In genomic region chr11:95251295-95251694, GRCm38 (mm10) we compare ENCODE assay signal across 9 mouse cellular contexts. TPM values are rescaled to one million over a fixed set of nuclear protein-coding genes. Genes with fewer than 3 reads are reported as not detected.
DNase-seq lines count a peak whose midpoint lies in the region; ATAC-seq and TF ChIP-seq lines count a peak whose summit lies in the region.
"Had no signal": no experiment of that assay in that cellular context is flagged by ENCODE, and none has a peak within 500 bp of the region (broad histone marks: within the 10 kb centered on the region; RNA-seq: fewer than 3 reads in every experiment).

No protein-coding gene starts in this region.

- H3K4me1 ChIP-seq in megakaryocyte, embryonic 14.5 days, result peaks cover 39% of the 10 kb centered on the region
- peaks cover 3% of the 10 kb centered on the region; the same call in 1 of the 2 replicates for H3K4me1 ChIP-seq in small intestine, adult 2 months (ENCODE audit: control insufficient read depth, insufficient read depth, insufficient read length, low read length)

- peak overlapping the region; percentile 50 for H3K4me3 ChIP-seq in megakaryocyte, embryonic 14.5 days (replicated peaks)
- H3K4me3 ChIP-seq in small intestine, adult 2 months (ENCODE audit: low read depth, low read length), result no peak overlapping the region
- H3K4me3 ChIP-seq: limb, embryonic 15.5 days had no signal

- ATAC-seq in cerebellum, adult (ENCODE audit: insufficient number of reproducible peaks, low FRiP score, low TSS enrichment), result no peak

- H3K27ac ChIP-seq in small intestine, adult 2 months (ENCODE audit: insufficient read depth, low read depth, low read length), result no peak overlapping the region
- H3K27ac ChIP-seq: limb, embryonic 15.5 days had no signal

- no peaks in the 10 kb centered on the region for H3K36me3 ChIP-seq in megakaryocyte, embryonic 14.5 days (replicated peaks; ENCODE audit: low read length)
- H3K36me3 ChIP-seq in small intestine, adult 2 months (ENCODE audit: control insufficient read depth, insufficient read depth, low read length), result no peaks in the 10 kb centered on the region
- H3K36me3 ChIP-seq: limb, embryonic 15.5 days had no signal

- WGBS in small intestine, adult 2 months, result 3% methylated on average over 11 of the region's 11 CpGs

- TF ChIP-seq CTCF in small intestine, adult 2 months (IDR thresholded peaks at IDR 0.05; ENCODE audit: extremely low read depth, insufficient read length, insufficient replicate concordance, low read depth, low read length), result peak; percentile 88; the same call in 1 of the 2 replicates

- intact Hi-C loops in heart, postnatal 25 days (cut with DNase I), result loop anchor here (1.0 to 5.0 kb wide), 2 partner anchors 134 to 204 kb away; no protein-coding TSS in a partner anchor

- no peak; the same call in 1 of the 2 replicates for TF ChIP-seq POLR2A in small intestine, adult 2 months (IDR thresholded peaks at IDR 0.05; ENCODE audit: low read depth, low read length)

- peaks cover 17% of the 10 kb centered on the region for H3K9me3 ChIP-seq in megakaryocyte, embryonic 14.5 days
- H3K9me3 ChIP-seq: limb, embryonic 15.5 days had no signal

- H3K27me3 ChIP-seq in megakaryocyte, embryonic 14.5 days (replicated peaks), result peaks cover 61% of the 10 kb centered on the region
- 0 out of 2 replicates have a peak, but pooled peaks cover 3% of the 10 kb centered on the region for H3K27me3 ChIP-seq in small intestine, adult 2 months (ENCODE audit: control insufficient read depth, insufficient read depth, low read length)
- H3K27me3 ChIP-seq: limb, embryonic 15.5 days had no signal

- DNase-seq in cerebellum, adult 11 months, result peak; percentile 55
- peak; percentile 75 for DNase-seq in adrenal gland, adult 2 months
- peak; percentile 62 for DNase-seq in embryo, embryonic 11.5 days (ENCODE audit: low read depth, low spot score)
- peak; percentile 29 for DNase-seq in heart, postnatal 25 days (ENCODE audit: low spot score)
- DNase-seq in layer of hippocampus, postnatal 25 days (ENCODE audit: extremely low spot score in 1 of 2, low spot score in 1 of 2), result peak; percentile 71 to 85

RNA-seq across cellular contexts. Expression of gene Tac4, which starts 10.0 kb away (rescaled TPM):
- total RNA-seq in adrenal gland, adult 2 months (2021), result not detected
- not detected in 2 replicates for polyA plus RNA-seq in adrenal gland, adult 2 months (2012; rRNA removed)
- not detected for total RNA-seq in heart, postnatal 25 days (2021)
- total RNA-seq in layer of hippocampus, postnatal 25 days (2021), result not detected
- 1.3 and 1.9 TPM in 2 replicates for polyA plus RNA-seq in megakaryocyte, embryonic 14.5 days (2012; ENCODE audit: insufficient read depth, low replicate concordance)
- polyA plus RNA-seq in small intestine, adult 2 months (2012; rRNA removed), result 0.24 TPM in 1 of 2 replicates, not detected in the other

RNA-seq across cellular contexts. Expression of gene Kat7, which starts 58.8 kb away (rescaled TPM):
- 10 to 100 TPM; 51.7 to 64.2 TPM for total RNA-seq in adrenal gland, adult 2 months (2021)
- polyA plus RNA-seq in adrenal gland, adult 2 months (2012; rRNA removed), result 21.5 and 23.8 TPM in 2 replicates
- 10 to 100 TPM; 26.9 to 28.5 TPM for total RNA-seq in heart, postnatal 25 days (2021)
- total RNA-seq in layer of hippocampus, postnatal 25 days (2021), result 10 to 100 TPM; 74.8 to 75.5 TPM
- polyA plus RNA-seq in megakaryocyte, embryonic 14.5 days (2012; ENCODE audit: insufficient read depth, low replicate concordance), result 0.48 and 11.7 TPM in 2 replicates
- polyA plus RNA-seq in small intestine, adult 2 months (2012; rRNA removed), result 9.6 and 19.4 TPM in 2 replicates
